Mouse (Mus musculus): Measurements from ENCODE around the gene Cmtm2b. TPM values are rescaled to one million over a fixed set of nuclear protein-coding genes. Genes with fewer than 3 reads are reported as not detected.

Cmtm2b gene
- polyA plus RNA-seq, 2 experiments: not detected

- no peak for ATAC-seq (ENCODE audit: low FRiP score, low read depth)
- no peak for TF ChIP-seq POLR2A (IDR thresholded peaks at IDR 0.05; ENCODE audit: borderline replicate concordance, extremely low read depth, insufficient read depth, insufficient read length)
- H3K36me3 ChIP-seq (ENCODE audit: control insufficient read depth, insufficient read depth, low read length): peaks cover 4% of the 10 kb centered on the region; the same call in 1 of the 2 replicates
- no peaks in the 10 kb centered on the region for H3K27me3 ChIP-seq (ENCODE audit: control insufficient read depth, insufficient read depth, low read length)
- peaks cover 8% of the 10 kb centered on the region; the same call in 1 of the 2 replicates for H3K4me1 ChIP-seq (ENCODE audit: control insufficient read depth, insufficient read depth, low read length)
- DNase-seq (ENCODE audit: low spot score): no peak
- H3K4me2 ChIP-seq (replicated peaks; ENCODE audit: low read depth, low read length, severe bottlenecking): no peak overlapping the region
- H3K9me3 ChIP-seq (ENCODE audit: control insufficient read depth, low read length): no peaks in the 10 kb centered on the region
- H3K27ac ChIP-seq (replicated peaks; ENCODE audit: low read depth, low read length): no peak overlapping the region
- WGBS: 65% methylated on average over 5 of the region's 5 CpGs
- H3K9ac ChIP-seq (ENCODE audit: low read depth, low read length, severe bottlenecking): no peak overlapping the region
- no peak overlapping the region for H3K4me3 ChIP-seq (replicated peaks; ENCODE audit: low read length)
Measured at GRCm38 (mm10) chr8:104375959-104376358, 53.9 kb downstream of the Cmtm2b start.

GRCm38 (mm10) chr8:104376669-104377068, 54.6 kb downstream of the Cmtm2b start:
- DNase-seq (ENCODE audit: low spot score): no peak
- TF ChIP-seq POLR2A (IDR thresholded peaks at IDR 0.05; ENCODE audit: borderline replicate concordance, extremely low read depth, insufficient read depth, insufficient read length): no peak
- WGBS: 45% methylated on average over 11 of the region's 11 CpGs
- no peaks in the 10 kb centered on the region for H3K27me3 ChIP-seq (ENCODE audit: control insufficient read depth, insufficient read depth, low read length)
- H3K4me3 ChIP-seq (replicated peaks; ENCODE audit: low read length): no peak overlapping the region
- no peak overlapping the region for H3K4me2 ChIP-seq (replicated peaks; ENCODE audit: low read depth, low read length, severe bottlenecking)
- ATAC-seq (ENCODE audit: low FRiP score, low read depth): no peak
- H3K36me3 ChIP-seq (ENCODE audit: control insufficient read depth, insufficient read depth, low read length): no peaks in the 10 kb centered on the region
- peaks cover 8% of the 10 kb centered on the region; the same call in 1 of the 2 replicates for H3K4me1 ChIP-seq (ENCODE audit: control insufficient read depth, insufficient read depth, low read length)
- H3K27ac ChIP-seq (replicated peaks; ENCODE audit: low read depth, low read length): no peak overlapping the region; the same call in 1 of the 2 replicates
- H3K9ac ChIP-seq (ENCODE audit: low read depth, low read length, severe bottlenecking): no peak overlapping the region
- H3K9me3 ChIP-seq (ENCODE audit: control insufficient read depth, low read length): no peaks in the 10 kb centered on the region

- no peak overlapping the region for H3K9ac ChIP-seq (ENCODE audit: low read depth, low read length, severe bottlenecking)
- no peak overlapping the region for H3K4me2 ChIP-seq (replicated peaks; ENCODE audit: low read depth, low read length, severe bottlenecking)
- peaks cover 19% of the 10 kb centered on the region for H3K4me1 ChIP-seq (ENCODE audit: control insufficient read depth, insufficient read depth, low read length)
- no peaks in the 10 kb centered on the region for H3K9me3 ChIP-seq (ENCODE audit: control insufficient read depth, low read length)
- 62% methylated on average over 10 of the region's 10 CpGs for WGBS
- H3K27ac ChIP-seq (replicated peaks; ENCODE audit: low read depth, low read length): no peak overlapping the region
- DNase-seq (ENCODE audit: low spot score) (no peak), ATAC-seq (ENCODE audit: low FRiP score, low read depth) (no peak)
- H3K36me3 ChIP-seq (ENCODE audit: control insufficient read depth, insufficient read depth, low read length): no peaks in the 10 kb centered on the region
- no peak for TF ChIP-seq POLR2A (IDR thresholded peaks at IDR 0.05; ENCODE audit: borderline replicate concordance, extremely low read depth, insufficient read depth, insufficient read length)
- no peaks in the 10 kb centered on the region for H3K27me3 ChIP-seq (ENCODE audit: control insufficient read depth, insufficient read depth, low read length)
- H3K4me3 ChIP-seq (replicated peaks; ENCODE audit: low read length): no peak overlapping the region
Measured at GRCm38 (mm10) chr8:104379301-104379836, 57.3 kb downstream of the Cmtm2b start.

- Histone ChIP-seq H3K27me3 (ENCODE audit: control insufficient read depth, insufficient read depth, low read length) (no peaks in the 10 kb centered on the region), H3K9ac (ENCODE audit: low read depth, low read length, severe bottlenecking) (no peak overlapping the region), H3K36me3 (ENCODE audit: control insufficient read depth, insufficient read depth, low read length) (no peaks in the 10 kb centered on the region), H3K4me2 (replicated peaks; ENCODE audit: low read depth, low read length, severe bottlenecking) (no peak overlapping the region), H3K27ac (replicated peaks; ENCODE audit: low read depth, low read length) (no peak overlapping the region), H3K9me3 (ENCODE audit: control insufficient read depth, low read length) (no peaks in the 10 kb centered on the region), H3K4me3 (replicated peaks; ENCODE audit: low read length) (no peak overlapping the region), H3K4me1 (ENCODE audit: control insufficient read depth, insufficient read depth, low read length) (peaks cover 13% of the 10 kb centered on the region)
- 86% methylated on average over 7 of the region's 7 CpGs for WGBS
- no peak for TF ChIP-seq POLR2A (IDR thresholded peaks at IDR 0.05; ENCODE audit: borderline replicate concordance, extremely low read depth, insufficient read depth, insufficient read length)
- ATAC-seq (ENCODE audit: low FRiP score, low read depth) (no peak), DNase-seq (ENCODE audit: low spot score) (no peak)
Measured at GRCm38 (mm10) chr8:104380269-104380668, 58.2 kb downstream of the Cmtm2b start.

Other genes starting within 250 kb of the Cmtm2b start
- gene Cdh5, start 220.6 kb upstream of the Cmtm2b start, polyA plus RNA-seq (2012; rRNA removed): 58.0 and 62.1 TPM in 2 replicates
- gene Cdh5, start 220.6 kb upstream of the Cmtm2b start, polyA plus RNA-seq (2014; fragmentation: Nextera tagmentation; extraction: Ambion mirVana): 34.1 and 34.6 TPM in 2 replicates
- gene Bean1, start 151.8 kb upstream of the Cmtm2b start, polyA plus RNA-seq (2012; rRNA removed): 4.5 and 6.5 TPM in 2 replicates
- 1.7 and 1.8 TPM in 2 replicates for gene Bean1, start 151.8 kb upstream of the Cmtm2b start, polyA plus RNA-seq (2014; fragmentation: Nextera tagmentation; extraction: Ambion mirVana)
- gene Tk2, start 73.7 kb upstream of the Cmtm2b start, polyA plus RNA-seq (2012; rRNA removed): 18.5 and 20.4 TPM in 2 replicates
- 19.2 and 20.2 TPM in 2 replicates for gene Tk2, start 73.7 kb upstream of the Cmtm2b start, polyA plus RNA-seq (2014; fragmentation: Nextera tagmentation; extraction: Ambion mirVana)
- 49.2 and 56.0 TPM in 2 replicates for gene Cklf, start 71.4 kb upstream of the Cmtm2b start, polyA plus RNA-seq (2012; rRNA removed)
- gene Cklf, start 71.4 kb upstream of the Cmtm2b start, polyA plus RNA-seq (2014; fragmentation: Nextera tagmentation; extraction: Ambion mirVana): 36.9 and 42.2 TPM in 2 replicates
- not detected in 2 replicates for gene Cmtm2a, start 29.0 kb upstream of the Cmtm2b start, polyA plus RNA-seq (2012; rRNA removed)
- gene Cmtm2a, start 29.0 kb upstream of the Cmtm2b start, polyA plus RNA-seq (2014; fragmentation: Nextera tagmentation; extraction: Ambion mirVana): not detected in 2 replicates
- gene Gm45711, start 12.1 kb upstream of the Cmtm2b start, polyA plus RNA-seq (2012; rRNA removed): not detected in 2 replicates
- gene Gm45711, start 12.1 kb upstream of the Cmtm2b start, polyA plus RNA-seq (2014; fragmentation: Nextera tagmentation; extraction: Ambion mirVana): not detected in 2 replicates
- not detected in 2 replicates for gene Cmtm1, start 12.1 kb upstream of the Cmtm2b start, polyA plus RNA-seq (2012; rRNA removed)
- gene Cmtm1, start 12.1 kb upstream of the Cmtm2b start, polyA plus RNA-seq (2014; fragmentation: Nextera tagmentation; extraction: Ambion mirVana): not detected in 2 replicates
- gene Gm11020, start 663 bp upstream of the Cmtm2b start, polyA plus RNA-seq (2012; rRNA removed): not detected in 2 replicates
- gene Gm11020, start 663 bp upstream of the Cmtm2b start, polyA plus RNA-seq (2014; fragmentation: Nextera tagmentation; extraction: Ambion mirVana): not detected in 2 replicates
- gene Cmtm3, start 17.2 kb downstream of the Cmtm2b start, polyA plus RNA-seq (2012; rRNA removed): 240 and 361 TPM in 2 replicates
- 176 and 185 TPM in 2 replicates for gene Cmtm3, start 17.2 kb downstream of the Cmtm2b start, polyA plus RNA-seq (2014; fragmentation: Nextera tagmentation; extraction: Ambion mirVana)
- gene Cmtm4, start 73.6 kb downstream of the Cmtm2b start, polyA plus RNA-seq (2012; rRNA removed): 18.9 and 21.4 TPM in 2 replicates
- gene Cmtm4, start 73.6 kb downstream of the Cmtm2b start, polyA plus RNA-seq (2014; fragmentation: Nextera tagmentation; extraction: Ambion mirVana): 4.1 and 4.5 TPM in 2 replicates
- 58.2 and 64.7 TPM in 2 replicates for gene Dync1li2, start 120.8 kb downstream of the Cmtm2b start, polyA plus RNA-seq (2012; rRNA removed)
- 48.8 and 53.5 TPM in 2 replicates for gene Dync1li2, start 120.8 kb downstream of the Cmtm2b start, polyA plus RNA-seq (2014; fragmentation: Nextera tagmentation; extraction: Ambion mirVana)
- gene Terb1, start 187.7 kb downstream of the Cmtm2b start, polyA plus RNA-seq (2012; rRNA removed): 0.23 and 0.29 TPM in 2 replicates
- 0.44 and 0.48 TPM in 2 replicates for gene Terb1, start 187.7 kb downstream of the Cmtm2b start, polyA plus RNA-seq (2014; fragmentation: Nextera tagmentation; extraction: Ambion mirVana)
- 75.7 and 84.2 TPM in 2 replicates for gene Nae1, start 212.4 kb downstream of the Cmtm2b start, polyA plus RNA-seq (2012; rRNA removed)
- gene Nae1, start 212.4 kb downstream of the Cmtm2b start, polyA plus RNA-seq (2014; fragmentation: Nextera tagmentation; extraction: Ambion mirVana): 97.1 and 97.8 TPM in 2 replicates
- gene Car7, start 212.5 kb downstream of the Cmtm2b start, polyA plus RNA-seq (2012; rRNA removed): 0.53 and 1.0 TPM in 2 replicates
- 0.65 and 0.66 TPM in 2 replicates for gene Car7, start 212.5 kb downstream of the Cmtm2b start, polyA plus RNA-seq (2014; fragmentation: Nextera tagmentation; extraction: Ambion mirVana)